Mouse (Mus musculus) kidney, adult 8-10 months (tissue): ENCODE results near the gene Kcnq2.

Experiments used
- DNase-seq, 2 experiments: peaks; one replicate each; pipeline ENCODE4 v3.0.0; 2022

Kcnq2 gene

DNA sequence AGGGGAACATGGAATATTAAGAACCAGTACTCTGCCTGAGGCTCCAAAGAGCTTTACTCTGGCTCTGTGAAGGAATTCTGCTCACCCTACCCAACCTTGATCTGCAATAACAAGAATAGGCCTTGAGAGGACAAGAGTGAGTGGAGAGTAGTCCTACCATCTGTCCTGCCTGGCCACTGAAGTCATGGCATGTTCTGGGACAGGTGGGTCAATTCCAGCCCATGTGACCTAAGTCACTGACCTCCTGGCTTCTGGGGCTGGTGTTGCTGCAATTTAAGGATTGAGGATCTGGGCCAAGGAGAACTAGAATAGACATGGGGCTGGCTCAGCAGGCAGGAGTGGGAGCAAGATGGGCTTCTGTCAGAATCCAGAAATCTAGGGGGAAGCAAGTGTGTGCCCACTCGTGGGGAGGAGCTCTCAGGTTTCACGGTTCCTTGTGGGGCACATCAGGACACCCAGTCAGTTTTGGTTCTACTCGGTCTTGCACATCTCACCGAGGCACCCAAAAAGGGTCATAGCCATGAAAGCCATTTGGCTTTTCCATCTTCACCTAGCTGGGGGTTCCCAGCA, 12.0 kb upstream of the Kcnq2 start:
- no peak for DNase-seq

DNA sequence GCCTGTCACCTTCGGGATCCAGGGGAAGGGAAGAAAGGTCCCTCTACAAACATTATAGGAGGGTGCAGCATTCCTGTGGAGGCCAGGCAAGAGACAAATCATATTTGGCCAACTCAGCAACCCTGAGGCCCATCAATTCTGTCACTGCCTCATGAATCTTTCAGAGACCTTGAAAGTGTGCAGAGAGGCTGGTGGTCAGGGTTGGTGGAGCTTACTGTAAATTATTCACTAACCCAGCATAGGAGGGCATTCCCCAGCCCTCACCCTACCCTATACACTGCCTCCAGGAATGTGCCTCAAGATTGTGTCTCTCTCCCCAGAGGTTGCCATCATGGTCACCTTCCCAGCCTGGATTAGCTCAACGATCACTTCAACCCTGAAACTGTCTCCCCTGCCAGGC, 9.6 kb upstream of the Kcnq2 start:
- DNase-seq, result no peak

DNA sequence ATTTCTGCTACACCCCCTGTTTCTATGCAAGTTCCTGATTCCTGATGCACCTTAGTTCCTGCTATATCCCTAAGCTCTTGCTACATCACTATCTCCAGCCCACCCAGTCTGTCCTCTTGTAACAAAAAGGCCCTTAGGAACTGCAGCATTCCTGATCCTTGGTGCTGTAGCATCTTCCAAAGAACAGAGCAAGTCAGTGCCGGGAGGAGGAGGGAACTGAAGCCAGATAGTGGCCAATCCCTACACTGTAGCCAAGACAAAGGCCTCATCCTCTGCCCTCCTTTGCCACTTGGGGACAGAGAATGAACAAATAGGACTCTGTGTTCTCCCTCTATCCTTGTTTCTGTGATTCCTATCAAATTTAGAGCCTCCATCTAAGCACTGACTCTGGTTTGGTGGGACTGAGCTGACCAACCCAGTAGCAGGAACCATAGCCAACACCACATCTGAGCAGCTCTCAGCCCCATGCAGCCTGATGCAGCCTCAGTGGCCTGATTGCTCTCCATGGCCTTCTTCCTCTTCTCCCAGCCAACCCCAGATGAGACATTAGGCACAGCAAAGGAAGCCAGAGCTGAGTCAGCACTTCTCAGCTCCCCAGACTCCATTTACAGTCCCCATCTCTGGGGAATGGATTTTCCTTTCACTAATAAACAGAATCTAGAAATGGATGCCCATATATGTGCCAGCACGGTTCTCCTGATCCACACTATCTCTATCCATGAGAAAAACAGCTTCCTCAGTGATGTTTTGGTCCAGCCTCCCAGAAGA, 8.6 kb upstream of the Kcnq2 start:
- DNase-seq, result no peak

DNA sequence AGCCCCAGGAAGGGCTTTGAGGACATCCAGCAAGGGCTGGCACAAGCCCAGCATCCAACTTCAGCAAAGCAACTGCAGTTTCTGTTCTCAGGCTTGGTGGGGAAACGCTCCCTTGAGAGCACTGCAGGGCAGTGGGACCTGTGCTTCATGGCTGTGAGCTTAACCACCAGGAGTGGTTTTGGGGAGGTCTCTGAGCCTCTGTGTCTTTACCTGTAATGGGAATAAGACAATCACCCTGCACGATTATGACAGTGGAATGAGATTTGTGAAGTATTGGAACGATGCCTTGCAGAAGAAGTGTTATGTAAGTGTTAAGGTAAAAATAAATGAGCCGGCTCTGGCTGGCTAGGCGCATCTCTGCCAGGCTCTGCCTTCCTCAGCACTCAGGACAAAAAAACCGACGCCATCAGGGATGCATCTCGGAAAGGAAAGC, 7.6 kb upstream of the Kcnq2 start:
- no peak for DNase-seq

DNA sequence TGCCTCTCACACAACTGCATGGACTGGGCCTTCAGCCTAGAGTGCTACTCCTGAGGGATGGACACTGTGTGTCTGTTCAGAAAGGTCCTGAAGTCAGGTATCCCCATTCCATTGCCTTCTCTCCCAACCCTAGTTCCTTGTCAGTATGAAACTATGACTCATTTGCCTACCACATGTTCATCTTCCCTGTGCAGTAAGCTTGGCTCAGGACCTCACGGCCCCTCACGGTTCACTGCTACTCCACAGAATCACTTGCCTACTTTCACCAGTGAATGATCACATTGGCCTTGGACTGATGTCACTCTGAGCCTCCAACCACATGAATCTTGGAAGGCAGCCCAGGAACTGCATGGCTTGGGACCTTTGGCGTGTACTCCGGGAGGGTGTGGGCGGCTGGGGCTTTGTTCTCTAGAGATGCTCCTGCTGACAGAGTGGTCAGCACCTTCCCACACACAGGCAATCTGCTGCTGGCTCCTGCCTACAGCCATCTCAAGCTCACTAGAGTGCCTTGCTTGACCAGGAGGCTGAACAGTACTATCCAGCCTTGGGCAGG, 4.6 kb upstream of the Kcnq2 start:
- no peak for DNase-seq

DNA sequence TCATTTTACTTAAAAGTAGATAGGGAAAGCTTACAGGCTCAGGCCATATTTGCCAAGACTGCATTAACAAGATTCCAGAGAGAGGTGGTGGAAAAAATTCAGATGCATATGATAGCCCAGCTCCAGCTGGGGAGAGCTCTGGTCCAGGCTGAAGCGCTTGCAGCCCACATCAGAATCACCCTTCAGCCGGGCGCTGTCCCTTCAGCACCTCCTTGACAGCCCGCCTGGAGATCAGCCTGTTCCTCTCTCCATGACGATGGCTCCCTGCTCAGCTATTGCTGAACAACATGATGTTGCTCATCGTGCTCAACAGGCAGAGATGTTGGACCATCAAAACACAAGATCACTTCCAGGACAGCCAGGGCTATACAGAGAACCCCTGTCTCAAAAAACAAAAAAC, 1.8 kb upstream of the Kcnq2 start:
- DNase-seq, result peak in 1 of 2 experiments; percentile 23

DNA sequence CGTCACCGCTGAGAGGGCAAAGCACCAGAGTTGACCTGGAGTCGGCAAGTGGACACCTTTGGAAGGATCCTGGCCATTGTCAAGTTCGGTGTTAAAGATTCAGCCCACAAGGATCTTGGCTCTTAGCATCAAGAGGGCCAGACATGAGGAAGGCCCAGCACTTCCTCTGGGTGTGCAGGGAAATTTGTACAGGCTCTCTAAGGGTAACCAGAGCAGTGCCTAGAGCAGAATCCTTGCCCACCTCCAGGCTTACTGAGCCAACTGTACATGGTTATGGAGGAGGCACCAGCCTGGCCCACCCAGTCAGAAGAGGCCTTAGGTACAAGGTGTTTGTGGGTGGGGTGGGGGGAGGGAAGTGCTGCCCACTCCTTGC, 332 bp upstream of the Kcnq2 start:
- DNase-seq, result no peak

DNA sequence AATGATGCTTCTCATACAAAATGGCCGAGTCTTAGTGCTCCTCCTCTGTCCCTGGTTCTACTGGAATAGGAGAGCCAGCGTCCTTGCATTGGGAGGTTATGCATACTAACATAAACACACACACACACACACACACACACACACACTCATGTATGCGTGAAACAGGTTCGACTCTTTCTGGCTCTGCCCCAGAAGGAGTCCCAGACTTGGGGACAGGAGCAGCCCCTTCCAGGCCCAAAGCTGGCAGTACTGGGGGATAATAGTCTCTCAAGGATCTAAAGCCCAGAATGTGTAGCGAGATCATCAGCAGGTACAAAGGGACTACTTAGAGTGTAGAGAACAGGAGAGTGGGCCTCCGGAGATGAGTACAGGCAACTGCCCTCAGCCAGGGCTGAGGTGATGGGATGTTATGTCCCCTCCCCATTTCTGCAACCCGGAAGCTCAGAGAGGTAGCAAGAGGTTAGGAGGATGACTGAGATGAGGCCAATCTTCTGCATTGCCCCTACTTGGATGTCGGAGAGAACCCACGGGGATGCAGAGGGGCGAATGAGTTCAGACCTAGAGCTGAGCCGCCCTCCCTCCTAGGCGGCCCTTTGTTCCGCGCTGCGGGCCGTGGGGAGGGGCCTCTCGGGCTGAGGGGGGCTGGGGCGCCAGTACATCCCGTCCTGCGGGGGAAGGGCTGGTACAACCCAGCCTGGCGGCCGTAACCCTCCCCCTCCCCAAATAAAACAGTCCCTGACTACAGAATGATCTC, 1.1 kb downstream of the Kcnq2 start:
- DNase-seq, result no peak

DNA sequence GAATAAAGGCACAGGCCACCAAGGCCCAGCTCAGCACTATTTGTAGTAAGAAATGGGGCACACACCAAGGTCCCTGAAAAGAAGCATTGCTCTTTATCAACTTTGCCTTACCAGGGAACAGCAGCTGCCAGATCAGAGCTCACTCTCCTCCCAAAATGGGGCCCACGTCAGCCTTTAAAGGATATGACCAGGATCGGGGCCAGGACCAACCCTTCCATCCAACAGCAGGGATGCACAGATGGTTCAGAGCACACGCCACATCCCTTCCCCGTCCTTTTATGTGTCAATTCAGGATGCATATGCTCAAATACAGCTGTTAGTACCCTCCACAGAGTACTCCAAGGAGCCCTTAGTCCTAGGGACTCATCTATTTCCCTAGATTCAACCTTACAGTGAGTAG, 4.9 kb downstream of the Kcnq2 start:
- no peak for DNase-seq

DNA sequence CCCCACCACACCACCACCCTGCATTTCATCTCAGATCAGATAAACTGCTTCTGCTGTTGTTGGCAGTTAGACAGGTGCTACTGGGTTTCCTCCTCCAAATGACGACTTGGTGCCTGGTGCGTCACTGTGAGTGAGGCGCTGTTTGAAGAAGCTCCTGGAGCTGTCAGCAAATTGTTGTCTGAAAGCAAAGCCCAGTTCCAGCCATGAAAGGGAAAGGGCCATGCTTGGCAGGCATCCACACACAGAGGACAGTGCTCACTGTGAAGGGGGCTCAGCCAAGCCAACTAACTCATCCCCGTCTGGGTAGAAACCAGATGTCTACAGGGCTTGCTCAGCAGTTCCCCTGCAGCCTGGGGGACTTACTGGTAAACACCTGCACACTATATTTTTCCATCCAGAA, 6.1 kb downstream of the Kcnq2 start:
- DNase-seq, result no peak

DNA sequence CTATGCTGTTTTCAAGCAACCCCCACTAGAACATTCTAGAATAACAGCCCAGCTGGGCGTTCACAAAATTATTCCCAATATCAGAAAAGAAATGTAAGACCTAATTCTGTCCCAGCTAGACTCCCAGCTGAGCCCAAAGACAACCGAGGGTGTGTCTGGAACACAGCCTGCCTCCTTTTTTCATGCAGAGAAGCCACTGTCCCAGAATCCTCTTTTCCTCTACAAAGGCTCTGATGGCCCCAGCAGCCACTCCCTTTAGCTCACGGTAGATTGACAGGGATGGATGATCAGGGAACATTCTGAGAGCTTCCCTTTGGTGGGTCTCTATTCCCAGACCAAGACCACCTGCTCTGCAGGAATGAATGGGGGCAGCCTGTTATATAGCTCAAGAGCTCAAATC, 7.3 kb downstream of the Kcnq2 start:
- no peak for DNase-seq

DNA sequence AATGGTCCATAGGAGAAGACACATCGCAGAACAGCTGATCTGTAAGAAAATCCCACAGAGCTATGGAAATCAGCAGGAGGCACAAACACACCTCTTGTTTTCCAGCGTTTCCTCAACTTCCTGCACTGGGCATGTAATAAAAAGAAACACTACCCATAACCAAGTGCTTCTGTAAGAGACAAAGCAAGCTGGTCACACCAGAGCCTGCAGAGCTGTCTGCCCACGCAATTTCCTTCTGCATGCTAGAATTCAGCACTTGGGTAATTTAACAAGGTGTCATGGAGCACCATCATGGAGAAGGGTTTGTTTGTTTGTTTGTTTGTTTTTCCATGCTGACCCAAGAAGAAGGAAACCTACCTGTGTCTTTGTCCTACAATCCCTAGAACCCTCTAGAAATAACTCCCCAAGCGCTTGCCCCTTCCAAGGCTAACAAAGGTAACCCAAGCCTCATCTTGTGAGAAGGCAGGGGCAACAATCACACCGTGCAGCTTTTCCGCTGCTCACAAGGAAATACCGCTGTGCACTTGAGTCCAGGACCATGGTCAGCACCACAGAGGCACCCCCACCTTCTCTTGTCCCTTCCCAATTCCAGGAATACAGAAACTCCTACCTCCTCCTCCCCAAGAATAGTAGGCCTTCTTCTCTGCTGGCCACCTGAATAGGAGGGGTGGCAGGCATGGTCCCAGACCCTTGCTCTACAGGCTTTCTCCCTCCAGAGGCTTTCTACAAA, 9.2 kb downstream of the Kcnq2 start:
- no peak for DNase-seq

DNA sequence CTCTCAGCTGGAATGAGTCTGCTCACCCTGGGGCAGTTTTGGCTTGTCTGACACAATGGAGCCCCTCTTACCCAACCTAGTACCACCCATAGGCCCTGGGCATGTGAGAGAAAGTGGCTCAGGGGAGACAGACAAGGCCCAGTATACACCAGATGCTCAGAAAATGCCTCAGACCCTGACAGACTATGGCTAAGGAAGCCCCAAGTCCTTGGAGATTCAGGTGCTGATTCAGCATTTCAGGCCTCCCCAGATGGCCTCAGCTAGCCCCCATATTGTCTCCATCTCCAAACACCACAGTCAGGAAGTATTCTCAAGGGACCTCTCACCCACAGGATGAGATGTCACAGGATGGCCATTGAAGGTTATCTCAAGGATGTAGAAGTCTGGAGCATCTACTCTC, 12.5 kb downstream of the Kcnq2 start:
- no peak for DNase-seq

DNA sequence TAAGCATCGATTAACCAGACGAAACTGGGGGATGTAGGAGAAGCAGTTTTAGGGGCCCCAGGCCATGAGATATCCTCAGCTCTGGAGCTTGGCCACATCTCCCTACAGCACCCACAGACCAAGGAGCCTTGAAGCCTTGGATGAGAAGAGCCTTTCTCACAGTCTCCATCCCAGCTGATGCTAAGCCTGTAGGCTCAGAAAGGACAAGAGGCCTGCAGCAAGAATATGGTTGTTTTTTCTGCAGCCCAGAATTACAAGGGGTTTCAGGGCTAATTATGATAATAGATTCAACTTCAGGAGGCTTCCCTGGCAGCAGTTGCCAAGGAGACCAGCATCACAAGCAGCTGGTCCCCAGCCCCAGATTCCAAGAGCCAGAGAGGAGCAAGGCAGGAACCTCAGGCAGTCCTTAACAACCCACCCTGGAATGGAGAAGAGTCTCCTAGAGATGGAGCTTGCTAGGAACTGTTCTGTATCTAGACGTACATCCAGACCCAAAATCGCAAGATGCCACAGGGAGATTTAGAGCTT, 14.1 kb downstream of the Kcnq2 start:
- no peak for DNase-seq

DNA sequence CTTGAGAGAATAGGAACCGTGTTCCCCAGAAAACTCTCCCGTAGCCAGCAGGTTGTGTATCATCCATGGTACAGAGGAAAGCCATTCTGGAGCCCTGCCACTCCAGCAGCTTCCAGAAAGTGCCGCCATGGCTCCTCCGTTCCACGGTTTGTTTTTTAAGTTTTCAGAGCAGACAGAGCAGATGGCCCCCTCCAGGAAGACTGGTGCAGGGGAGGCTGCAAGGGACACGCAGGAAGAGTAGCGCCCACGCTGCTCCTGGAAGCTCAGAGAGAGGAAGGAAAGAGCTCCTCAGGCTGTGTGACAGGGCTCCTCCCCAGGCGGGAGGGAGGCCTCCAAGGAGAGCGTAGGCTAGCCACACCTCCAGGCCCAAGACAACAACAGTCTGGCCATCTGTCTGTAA, 15.1 kb downstream of the Kcnq2 start:
- DNase-seq, result no peak

DNA sequence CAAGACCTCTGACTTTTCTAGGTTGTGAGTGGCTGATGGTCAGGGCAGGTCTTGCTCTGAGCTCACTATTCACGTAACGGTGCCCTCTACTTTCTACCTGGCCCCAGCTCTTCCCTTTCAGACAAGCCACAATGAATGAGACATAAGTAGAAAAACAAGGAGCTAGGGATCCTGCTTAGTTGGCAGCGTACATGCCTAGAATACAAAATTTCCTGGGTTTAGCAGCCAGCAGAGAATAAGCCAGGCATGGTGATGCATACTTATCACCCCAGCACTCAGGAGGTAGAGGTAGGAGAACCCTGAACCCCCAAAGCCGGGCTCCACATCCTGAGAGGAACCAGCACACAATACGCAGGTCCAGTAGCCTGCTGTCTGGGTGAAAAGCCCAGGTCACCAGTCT, 18.7 kb downstream of the Kcnq2 start:
- DNase-seq, result no peak

DNA sequence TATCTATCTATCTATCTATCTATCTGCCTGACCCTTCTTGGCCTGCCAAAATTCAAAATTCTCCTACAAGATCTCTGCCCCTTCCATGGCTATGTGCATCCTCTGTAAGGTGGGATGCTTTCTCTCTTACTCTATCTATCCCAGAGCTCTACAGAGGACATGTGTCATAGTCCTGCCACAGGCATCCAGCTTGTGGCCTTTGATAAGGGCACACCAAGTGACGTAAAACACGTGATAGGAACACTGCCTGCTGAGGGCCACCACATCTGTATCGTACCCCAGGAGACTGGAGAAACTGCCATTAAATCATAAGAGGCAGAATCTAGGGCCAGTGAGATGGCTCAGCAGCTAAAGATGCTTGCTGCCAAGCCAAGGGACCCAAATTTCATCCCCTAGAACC, 19.7 kb downstream of the Kcnq2 start:
- no peak for DNase-seq

DNA sequence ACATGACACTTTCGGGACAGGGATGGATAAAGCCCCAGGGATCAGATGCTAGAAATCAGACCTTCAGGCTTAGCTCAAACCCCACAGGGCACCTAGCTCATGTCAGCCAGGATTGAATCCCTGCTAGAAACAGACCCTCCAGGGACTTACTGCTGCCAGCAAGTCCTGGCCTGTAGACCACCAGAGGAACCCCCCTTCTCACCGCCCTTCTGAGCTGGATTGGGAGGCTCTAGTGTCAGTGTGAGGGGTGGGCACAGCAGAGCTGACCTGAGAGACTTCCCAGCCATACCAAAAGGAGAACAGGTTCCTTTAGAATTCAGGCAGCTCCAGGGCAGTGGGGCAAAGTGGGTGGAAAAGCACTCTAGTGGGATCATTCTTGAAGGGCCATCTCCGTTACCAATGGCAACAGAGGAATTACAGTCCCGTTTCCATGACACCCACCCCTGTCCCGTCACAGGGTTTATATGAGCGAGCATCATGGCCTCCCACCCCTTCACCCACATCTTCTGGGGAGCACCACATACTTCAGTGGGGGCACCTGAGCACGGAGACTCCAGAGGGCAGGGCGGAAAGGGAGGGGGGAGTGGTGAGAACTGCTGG, 21.2 kb downstream of the Kcnq2 start:
- DNase-seq, result no peak

DNA sequence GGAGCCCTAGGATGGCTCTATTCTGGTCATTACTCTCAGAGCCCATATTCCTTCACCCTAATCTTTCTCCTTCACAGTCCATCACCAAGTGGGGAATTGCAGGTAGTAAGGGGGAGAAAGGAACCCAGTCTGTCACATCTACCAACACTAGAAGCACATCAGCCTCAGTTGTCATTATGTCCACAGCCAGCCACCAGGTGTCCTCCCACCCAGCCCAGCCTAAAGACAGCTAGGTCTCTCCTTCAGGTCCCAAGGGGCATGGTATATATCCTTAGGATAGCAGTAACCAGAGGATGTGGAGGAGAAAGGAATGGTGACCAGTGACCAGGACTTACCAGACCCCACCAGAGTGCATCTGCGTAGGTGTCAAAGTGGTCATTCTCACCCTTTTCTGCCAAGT, 23.4 kb downstream of the Kcnq2 start:
- no peak for DNase-seq

DNA sequence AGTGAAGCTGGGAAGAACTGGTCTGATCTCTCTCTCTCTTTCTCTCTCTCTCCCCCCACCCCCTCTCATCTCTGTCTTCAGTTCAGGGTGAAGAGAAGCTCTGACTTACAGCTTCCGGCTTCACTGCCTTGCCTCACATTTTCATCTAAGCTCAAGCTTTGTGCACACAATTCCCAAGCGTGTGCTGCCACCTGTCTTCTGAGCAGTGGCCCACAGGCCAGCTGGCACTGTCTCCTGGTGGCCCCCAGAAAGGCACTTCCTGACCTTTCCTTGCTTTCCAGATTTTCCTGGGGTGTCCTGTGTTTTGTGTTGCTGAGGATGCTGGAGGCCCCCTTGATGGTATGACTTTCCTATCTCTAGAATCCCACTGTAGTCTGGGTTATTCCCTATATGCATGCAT, 31.0 kb downstream of the Kcnq2 start:
- no peak for DNase-seq

DNA sequence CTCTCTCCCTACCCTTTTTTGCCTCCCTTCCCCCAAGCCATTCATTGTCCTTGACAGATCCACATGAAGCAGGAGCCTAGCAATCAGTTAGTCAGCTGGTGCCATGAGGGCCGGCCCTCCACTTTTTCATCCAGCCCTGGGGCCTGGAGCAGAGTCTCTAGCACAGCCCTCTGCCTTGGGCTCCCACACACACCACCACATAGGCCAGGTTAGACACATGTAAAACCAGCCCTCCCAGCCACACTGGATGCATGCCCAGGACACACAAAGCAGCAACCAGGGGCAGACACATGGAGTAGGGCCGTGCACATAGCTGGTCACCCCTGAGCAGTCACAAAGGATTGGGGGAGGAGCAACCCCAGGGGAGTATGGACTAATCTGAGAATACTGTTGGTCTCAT, 32.9 kb downstream of the Kcnq2 start:
- DNase-seq, result no peak

DNA sequence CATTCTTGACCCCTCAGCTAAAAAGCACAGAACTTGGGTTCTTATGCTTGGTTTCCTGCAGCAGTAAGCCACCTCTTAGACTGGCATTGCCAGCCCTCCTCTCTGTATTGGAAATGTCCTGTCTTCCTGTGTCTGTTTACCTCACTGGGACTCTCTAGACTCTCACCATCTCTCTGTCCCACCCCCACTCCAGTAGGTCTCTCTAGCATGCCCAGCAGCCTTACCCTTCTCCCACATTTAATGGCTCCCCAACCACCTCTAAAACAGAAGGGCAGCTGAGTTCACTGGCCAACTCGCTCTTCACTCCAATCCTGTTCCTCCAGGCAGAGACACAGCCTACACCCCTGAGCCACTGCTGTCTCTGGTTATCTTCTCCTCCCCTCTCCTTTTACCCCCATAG, 33.5 kb downstream of the Kcnq2 start:
- DNase-seq, result no peak

DNA sequence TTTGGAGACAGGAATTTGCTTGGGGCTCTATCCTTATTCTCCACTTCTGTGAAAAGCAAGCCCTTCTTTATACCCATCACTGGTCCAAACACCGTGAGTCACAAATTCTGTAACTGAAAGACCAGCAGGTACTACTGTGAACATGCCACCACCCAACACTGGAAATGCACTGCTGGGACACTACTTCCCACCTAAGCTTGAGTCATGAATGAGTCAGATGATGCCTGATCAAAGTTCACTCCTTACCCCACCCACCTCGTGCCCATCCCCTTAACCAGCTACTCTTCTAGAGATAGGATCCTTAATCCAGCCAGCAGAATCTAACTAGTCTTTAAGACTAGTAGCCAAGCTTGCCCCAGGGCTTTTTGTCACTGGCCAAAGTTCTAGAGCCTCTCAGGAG, 35.0 kb downstream of the Kcnq2 start:
- no peak for DNase-seq
